Mouse (Mus musculus): ENCODE measurements around the gene Fcamr.

Gene Fcamr

GRCm38 (mm10) chr1:130864238-130864637 is 63.5 kb downstream of the Fcamr start:
- TF ChIP-seq GATA4 (IDR thresholded peaks at IDR 0.05; ENCODE audit: insufficient replicate concordance, low read length): no peak
